Mouse (Mus musculus): Measurements from ENCODE around the gene Amz1. TPM values are rescaled to one million over a fixed set of nuclear protein-coding genes. Genes with fewer than 3 reads are reported as not detected.

Amz1 gene
- polyA plus RNA-seq, 1 experiment from 2014 or later: 1.2 TPM

DNA sequence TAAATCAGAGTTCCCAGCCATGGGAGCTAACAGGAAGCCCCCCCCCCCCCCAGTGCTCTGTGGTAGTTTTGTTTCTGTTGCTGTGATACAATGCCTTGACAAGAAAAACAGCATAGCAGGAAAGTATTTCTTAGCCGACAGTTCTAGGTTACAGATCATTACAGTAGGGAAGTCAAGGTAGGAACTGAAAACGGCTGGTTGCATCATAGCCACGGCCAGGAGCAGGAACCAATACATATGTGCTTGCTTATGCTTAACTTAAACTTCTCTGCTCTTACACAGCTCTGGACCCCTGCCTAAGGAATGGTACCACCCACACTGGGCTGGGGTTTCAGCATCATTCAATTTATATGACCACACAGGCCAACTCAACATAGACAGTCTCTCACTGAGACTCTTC lies 9.4 kb downstream of the Amz1 start:
- Histone ChIP-seq H3K9ac (ENCODE audit: low read depth, low read length) (no peak overlapping the region), H3K27me3 (replicated peaks; ENCODE audit: control insufficient read depth, insufficient read depth, low read length) (peaks cover 34% of the 10 kb centered on the region), H3K9me3 (ENCODE audit: control insufficient read depth, low read length) (no peaks in the 10 kb centered on the region), H3K4me3 (ENCODE audit: low read depth, low read length) (no peak overlapping the region), H3K4me2 (no peak overlapping the region), H3K4me1 (replicated peaks; ENCODE audit: control insufficient read depth, insufficient read depth, low read length) (peaks cover 9% of the 10 kb centered on the region; the same call in 1 of the 2 replicates), H3K36me3 (ENCODE audit: control insufficient read depth, insufficient read depth, low read length) (no peaks in the 10 kb centered on the region), H3K27ac (ENCODE audit: low read depth, low read length) (no peak overlapping the region)
- WGBS: 57% methylated on average over 3 of the region's 3 CpGs
- no peak for ATAC-seq (replicated peaks; ENCODE audit: low FRiP score)
- DNase-seq (ENCODE audit: low spot score): no peak

DNA sequence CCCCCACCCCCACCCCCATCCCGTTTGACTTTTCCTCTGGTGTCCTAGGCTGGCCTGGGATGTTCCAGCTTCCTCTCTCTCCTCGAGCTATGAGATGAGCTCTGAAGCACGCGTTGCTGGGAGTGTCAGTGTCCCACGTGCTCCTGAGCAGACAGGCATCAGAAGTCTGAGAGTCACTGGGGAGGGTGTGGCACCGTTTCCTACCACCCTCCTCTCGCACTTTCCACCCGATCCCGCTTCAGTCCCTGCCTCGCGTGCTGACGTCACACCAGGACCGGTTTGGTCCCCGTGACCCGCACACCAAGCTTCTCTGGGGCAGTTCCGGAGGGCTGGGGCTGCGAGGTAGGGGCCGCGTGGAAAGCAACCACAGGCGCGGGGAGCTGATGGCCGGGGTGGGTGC lies 11.4 kb downstream of the Amz1 start:
- Histone ChIP-seq H3K9me3 (ENCODE audit: control insufficient read depth, low read length) (no peaks in the 10 kb centered on the region), H3K27ac (ENCODE audit: low read depth, low read length) (no peak overlapping the region), H3K4me3 (ENCODE audit: low read depth, low read length) (peak overlapping the region; percentile 43), H3K36me3 (ENCODE audit: control insufficient read depth, insufficient read depth, low read length) (no peaks in the 10 kb centered on the region), H3K4me2 (peak overlapping the region; percentile 61), H3K9ac (ENCODE audit: low read depth, low read length) (no peak overlapping the region; the same call in 1 of the 2 replicates), H3K4me1 (replicated peaks; ENCODE audit: control insufficient read depth, insufficient read depth, low read length) (peaks cover 9% of the 10 kb centered on the region; the same call in 1 of the 2 replicates), H3K27me3 (replicated peaks; ENCODE audit: control insufficient read depth, insufficient read depth, low read length) (peaks cover 34% of the 10 kb centered on the region)
- peak; percentile 21; the same call in 1 of the 2 replicates for ATAC-seq (replicated peaks; ENCODE audit: low FRiP score)
- under 1% methylated on average over 22 of the region's 22 CpGs for WGBS
- DNase-seq (ENCODE audit: low spot score): no peak

DNA sequence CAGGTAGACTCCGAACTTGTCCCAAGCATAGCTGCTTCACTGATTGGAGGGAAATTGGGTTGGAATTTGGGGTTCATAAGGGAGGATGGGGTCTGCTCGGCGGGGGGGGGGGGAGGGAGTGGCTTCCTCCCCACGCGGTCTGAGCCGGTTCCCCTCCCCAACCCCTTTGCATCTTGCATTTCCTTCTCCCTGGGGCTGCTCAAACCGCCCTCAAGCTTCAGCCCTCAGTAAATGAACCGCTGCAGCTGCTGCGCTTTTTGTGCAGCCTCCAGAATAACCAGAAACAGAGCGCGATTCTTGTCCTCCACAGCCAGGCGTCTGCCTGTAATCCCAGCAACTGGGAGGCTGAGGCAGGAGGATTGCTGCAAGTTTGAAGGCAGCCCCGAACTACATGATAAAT lies 12.2 kb downstream of the Amz1 start:
- Histone ChIP-seq H3K27me3 (replicated peaks; ENCODE audit: control insufficient read depth, insufficient read depth, low read length) (peaks cover 34% of the 10 kb centered on the region), H3K27ac (ENCODE audit: low read depth, low read length) (no peak overlapping the region), H3K4me1 (replicated peaks; ENCODE audit: control insufficient read depth, insufficient read depth, low read length) (peaks cover 9% of the 10 kb centered on the region; the same call in 1 of the 2 replicates), H3K36me3 (ENCODE audit: control insufficient read depth, insufficient read depth, low read length) (no peaks in the 10 kb centered on the region), H3K9me3 (ENCODE audit: control insufficient read depth, low read length) (no peaks in the 10 kb centered on the region), H3K9ac (ENCODE audit: low read depth, low read length) (no peak overlapping the region), H3K4me2 (peak overlapping the region; percentile 28), H3K4me3 (ENCODE audit: low read depth, low read length) (peak overlapping the region; percentile 43; the same call in 1 of the 2 replicates)
- no peak for ATAC-seq (replicated peaks; ENCODE audit: low FRiP score)
- DNase-seq (ENCODE audit: low spot score): no peak
- WGBS: 9% methylated on average over 13 of the region's 13 CpGs

DNA sequence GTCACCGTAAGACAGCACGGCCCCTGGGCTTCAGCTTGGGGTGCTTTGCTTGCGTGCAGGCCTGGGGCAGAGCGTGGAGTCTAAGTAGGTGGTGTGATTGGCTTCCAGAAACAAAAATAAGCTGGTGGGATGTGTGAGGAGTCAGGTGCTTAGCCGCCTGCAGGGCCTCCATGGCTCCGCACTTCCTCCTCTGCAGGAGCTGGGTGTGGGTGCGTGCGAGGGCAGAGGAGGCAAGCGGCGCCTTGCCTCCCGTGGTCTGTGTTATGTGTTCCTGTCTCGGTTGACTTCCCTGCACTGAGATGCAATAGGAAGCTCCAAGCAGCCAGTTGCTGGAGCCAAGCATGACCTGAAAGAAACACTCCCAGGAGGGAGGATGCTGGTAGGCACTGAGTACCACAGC lies 15.9 kb downstream of the Amz1 start:
- ATAC-seq (replicated peaks; ENCODE audit: low FRiP score): no peak
- no peak overlapping the region for H3K4me3 ChIP-seq (ENCODE audit: low read depth, low read length)
- peaks cover 9% of the 10 kb centered on the region; the same call in 1 of the 2 replicates for H3K4me1 ChIP-seq (replicated peaks; ENCODE audit: control insufficient read depth, insufficient read depth, low read length)
- no peak overlapping the region for H3K9ac ChIP-seq (ENCODE audit: low read depth, low read length)
- H3K9me3 ChIP-seq (ENCODE audit: control insufficient read depth, low read length): no peaks in the 10 kb centered on the region
- no peak overlapping the region for H3K4me2 ChIP-seq
- DNase-seq (ENCODE audit: low spot score): no peak
- H3K36me3 ChIP-seq (ENCODE audit: control insufficient read depth, insufficient read depth, low read length): no peaks in the 10 kb centered on the region
- no peak overlapping the region for H3K27ac ChIP-seq (ENCODE audit: low read depth, low read length)
- 62% methylated on average over 12 of the region's 12 CpGs for WGBS
- H3K27me3 ChIP-seq (replicated peaks; ENCODE audit: control insufficient read depth, insufficient read depth, low read length): peaks cover 23% of the 10 kb centered on the region

DNA sequence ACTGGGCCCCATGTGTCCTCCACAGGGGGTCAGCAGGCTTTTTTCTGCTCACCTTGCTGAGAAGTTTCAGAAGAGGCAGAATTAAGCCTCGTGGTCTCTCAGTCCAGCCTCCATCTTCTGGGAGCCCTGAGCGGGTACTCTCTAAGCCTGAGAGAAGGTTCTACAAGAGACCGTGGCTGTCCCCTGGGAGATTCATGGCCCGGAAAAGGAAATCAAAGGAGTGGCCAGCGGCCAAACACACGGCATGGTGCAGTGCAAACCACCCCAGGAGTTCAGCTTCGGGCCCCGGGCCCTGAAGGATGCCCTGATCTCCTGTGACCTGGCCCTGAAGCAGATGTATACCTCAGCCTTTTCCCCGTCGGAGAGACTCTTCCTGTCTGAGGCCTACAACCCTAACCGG lies 17.1 kb downstream of the Amz1 start:
- Histone ChIP-seq H3K36me3 (ENCODE audit: control insufficient read depth, insufficient read depth, low read length) (no peaks in the 10 kb centered on the region), H3K9me3 (ENCODE audit: control insufficient read depth, low read length) (no peaks in the 10 kb centered on the region), H3K4me1 (replicated peaks; ENCODE audit: control insufficient read depth, insufficient read depth, low read length) (no peaks in the 10 kb centered on the region), H3K9ac (ENCODE audit: low read depth, low read length) (no peak overlapping the region), H3K27ac (ENCODE audit: low read depth, low read length) (no peak overlapping the region), H3K27me3 (replicated peaks; ENCODE audit: control insufficient read depth, insufficient read depth, low read length) (peaks cover 13% of the 10 kb centered on the region), H3K4me2 (no peak overlapping the region), H3K4me3 (ENCODE audit: low read depth, low read length) (no peak overlapping the region)
- no peak for ATAC-seq (replicated peaks; ENCODE audit: low FRiP score)
- 75% methylated on average over 11 of the region's 11 CpGs for WGBS
- no peak for DNase-seq (ENCODE audit: low spot score)

DNA sequence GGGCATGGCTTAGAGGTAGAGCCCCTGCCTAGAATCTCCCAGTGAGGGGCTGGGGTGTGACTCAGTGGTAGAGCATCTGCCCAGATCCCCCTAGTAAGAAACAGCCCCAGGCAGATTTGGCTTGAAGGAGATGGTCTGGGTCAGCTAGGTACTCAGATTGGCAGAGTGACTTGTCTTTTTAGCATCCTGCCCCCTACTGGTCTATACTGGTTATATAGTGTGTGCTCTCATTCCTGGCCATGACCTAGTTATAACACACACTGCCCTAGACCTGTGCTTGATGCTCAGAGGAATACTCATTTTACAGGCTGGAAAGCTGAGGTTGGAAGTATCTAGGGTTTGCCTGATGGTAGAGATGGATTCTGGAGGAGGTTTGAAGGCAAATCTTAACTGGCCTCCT lies 17.9 kb downstream of the Amz1 start:
- peaks cover 5% of the 10 kb centered on the region for H3K27me3 ChIP-seq (replicated peaks; ENCODE audit: control insufficient read depth, insufficient read depth, low read length)
- no peak for ATAC-seq (replicated peaks; ENCODE audit: low FRiP score)
- no peaks in the 10 kb centered on the region for H3K4me1 ChIP-seq (replicated peaks; ENCODE audit: control insufficient read depth, insufficient read depth, low read length)
- DNase-seq (ENCODE audit: low spot score): no peak
- H3K4me2 ChIP-seq: no peak overlapping the region
- no peak overlapping the region for H3K27ac ChIP-seq (ENCODE audit: low read depth, low read length)
- H3K9ac ChIP-seq (ENCODE audit: low read depth, low read length): no peak overlapping the region
- no peaks in the 10 kb centered on the region for H3K9me3 ChIP-seq (ENCODE audit: control insufficient read depth, low read length)
- H3K36me3 ChIP-seq (ENCODE audit: control insufficient read depth, insufficient read depth, low read length): no peaks in the 10 kb centered on the region
- no peak overlapping the region for H3K4me3 ChIP-seq (ENCODE audit: low read depth, low read length)

DNA sequence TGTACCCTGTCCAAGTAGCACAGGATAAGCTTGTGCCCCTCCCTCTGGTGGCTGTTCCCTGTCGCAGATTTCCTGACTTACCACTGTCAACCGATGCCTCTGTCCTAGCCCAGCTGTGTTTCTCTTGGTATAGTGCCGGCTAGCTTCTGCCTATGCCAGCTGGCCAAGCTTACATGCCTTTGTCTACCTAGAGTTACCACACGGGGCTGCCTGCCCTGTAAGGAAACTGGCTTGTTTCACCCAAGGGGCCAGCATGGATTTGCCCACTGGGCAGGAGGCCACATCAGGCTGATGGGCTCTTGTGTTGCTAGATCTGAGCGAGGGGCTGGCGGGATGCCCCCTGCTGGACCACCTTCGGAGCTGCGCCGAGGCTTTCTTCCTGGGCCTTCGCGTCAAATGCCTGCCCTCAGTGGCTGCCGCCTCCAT lies 19.8 kb downstream of the Amz1 start:
- ATAC-seq (replicated peaks; ENCODE audit: low FRiP score) (no peak), DNase-seq (ENCODE audit: low spot score) (no peak)
- Histone ChIP-seq H3K4me1 (replicated peaks; ENCODE audit: control insufficient read depth, insufficient read depth, low read length) (no peaks in the 10 kb centered on the region), H3K9ac (ENCODE audit: low read depth, low read length) (no peak overlapping the region), H3K27ac (ENCODE audit: low read depth, low read length) (no peak overlapping the region), H3K27me3 (replicated peaks; ENCODE audit: control insufficient read depth, insufficient read depth, low read length) (no peaks in the 10 kb centered on the region; the same call in 1 of the 2 replicates), H3K4me2 (no peak overlapping the region), H3K4me3 (ENCODE audit: low read depth, low read length) (no peak overlapping the region), H3K36me3 (ENCODE audit: control insufficient read depth, insufficient read depth, low read length) (no peaks in the 10 kb centered on the region), H3K9me3 (ENCODE audit: control insufficient read depth, low read length) (no peaks in the 10 kb centered on the region)
- 34% methylated on average over 12 of the region's 12 CpGs for WGBS

DNA sequence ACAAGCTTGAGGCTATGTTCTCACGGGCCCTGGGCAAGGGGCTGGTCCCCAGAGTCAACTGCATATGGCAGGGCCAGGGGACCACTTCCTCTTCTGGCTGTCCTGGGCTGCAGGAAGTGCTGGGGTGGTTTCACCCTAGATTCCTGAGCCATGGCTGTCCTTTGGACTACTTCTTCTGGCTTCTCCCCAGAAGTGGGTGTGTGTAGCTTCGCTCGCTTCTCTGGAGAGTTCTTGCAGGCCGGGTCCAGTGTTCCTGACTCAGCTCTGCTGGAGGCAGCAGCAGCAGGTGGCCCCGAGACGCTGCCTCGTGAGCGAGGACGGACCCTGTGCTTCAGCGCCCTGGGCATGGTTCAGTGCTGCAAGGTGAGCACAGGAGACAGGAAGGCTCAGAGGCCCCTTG lies 24.5 kb downstream of the Amz1 start:
- ATAC-seq (replicated peaks; ENCODE audit: low FRiP score): no peak
- no peak overlapping the region for H3K9ac ChIP-seq (ENCODE audit: low read depth, low read length)
- H3K4me3 ChIP-seq (ENCODE audit: low read depth, low read length): no peak overlapping the region
- no peaks in the 10 kb centered on the region for H3K9me3 ChIP-seq (ENCODE audit: control insufficient read depth, low read length)
- no peak overlapping the region for H3K27ac ChIP-seq (ENCODE audit: low read depth, low read length)
- WGBS: 76% methylated on average over 10 of the region's 10 CpGs
- H3K4me2 ChIP-seq: no peak overlapping the region
- H3K36me3 ChIP-seq (ENCODE audit: control insufficient read depth, insufficient read depth, low read length): no peaks in the 10 kb centered on the region
- no peak for DNase-seq (ENCODE audit: low spot score)
- peaks cover 8% of the 10 kb centered on the region for H3K4me1 ChIP-seq (replicated peaks; ENCODE audit: control insufficient read depth, insufficient read depth, low read length)
- no peaks in the 10 kb centered on the region for H3K27me3 ChIP-seq (replicated peaks; ENCODE audit: control insufficient read depth, insufficient read depth, low read length)

DNA sequence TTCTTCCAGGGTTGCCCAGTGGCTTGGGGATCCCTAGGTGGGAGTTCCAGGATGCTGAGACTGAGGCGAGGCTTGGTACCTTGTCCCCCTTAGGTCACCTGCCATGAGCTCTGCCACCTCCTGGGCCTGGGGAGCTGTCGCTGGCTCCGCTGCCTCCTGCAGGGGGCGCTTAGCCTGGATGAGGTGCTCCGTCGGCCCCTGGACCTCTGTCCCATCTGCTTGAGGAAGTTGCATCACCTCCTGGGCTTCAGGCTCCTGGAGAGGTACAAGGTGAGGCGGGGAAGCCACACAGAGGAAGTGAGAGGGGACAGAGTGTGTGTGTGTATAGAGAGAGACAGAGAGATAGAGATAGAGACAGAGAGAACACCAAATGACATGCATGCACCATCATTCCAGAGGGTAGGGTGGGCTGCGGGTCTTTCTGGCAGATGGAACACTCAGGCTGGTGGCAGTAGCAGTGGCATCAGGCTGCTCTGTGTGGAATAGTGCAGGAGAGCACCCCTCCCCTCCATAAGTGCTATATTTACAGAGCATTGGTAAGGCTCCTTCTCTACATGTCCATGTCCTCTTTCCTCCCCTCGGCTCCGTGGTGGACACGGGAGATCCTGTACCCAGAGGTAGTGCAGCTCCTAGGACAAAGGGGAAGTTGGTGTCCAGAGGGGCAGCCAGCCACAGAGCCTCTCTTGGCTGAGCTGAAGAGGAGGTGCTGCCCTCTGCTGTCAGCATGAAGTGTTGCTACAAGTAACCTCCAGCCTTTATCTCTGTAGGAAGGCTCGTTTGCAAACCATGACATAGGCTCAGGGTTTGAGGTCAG lies 25.3 kb downstream of the Amz1 start:
- peaks cover 8% of the 10 kb centered on the region for H3K4me1 ChIP-seq (replicated peaks; ENCODE audit: control insufficient read depth, insufficient read depth, low read length)
- H3K9me3 ChIP-seq (ENCODE audit: control insufficient read depth, low read length): no peaks in the 10 kb centered on the region
- peak overlapping the region; percentile 39; the same call in 1 of the 2 replicates for H3K27ac ChIP-seq (ENCODE audit: low read depth, low read length)
- H3K4me2 ChIP-seq: peak overlapping the region; percentile 71
- no peaks in the 10 kb centered on the region for H3K36me3 ChIP-seq (ENCODE audit: control insufficient read depth, insufficient read depth, low read length)
- DNase-seq (ENCODE audit: low spot score): peak; percentile 66
- peak overlapping the region; percentile 63 for H3K9ac ChIP-seq (ENCODE audit: low read depth, low read length)
- no peaks in the 10 kb centered on the region for H3K27me3 ChIP-seq (replicated peaks; ENCODE audit: control insufficient read depth, insufficient read depth, low read length)
- WGBS: 15% methylated on average over 12 of the region's 12 CpGs
- peak overlapping the region; percentile 32 for H3K4me3 ChIP-seq (ENCODE audit: low read depth, low read length)
- peak; percentile 77 for ATAC-seq (replicated peaks; ENCODE audit: low FRiP score)

Measured in liver, embryonic 11.5 days (tissue).